Mouse (Mus musculus) cerebellum, adult 11 months (tissue): ENCODE results near the gene Vipr1.
A peak's percentile ranks its signal among the peaks of the same experiment; 100 is the strongest.

Experiments
- DNase-seq: peaks from one replicate; pipeline ENCODE4 v3.0.0; 2022

Gene Vipr1

GRCm38 (mm10) chr9:121635835-121636576 lies 6.5 kb upstream of the Vipr1 start:
- DNase-seq = no peak

GRCm38 (mm10) chr9:121639790-121640189 lies 2.7 kb upstream of the Vipr1 start:
- DNase-seq = peak; percentile 56

GRCm38 (mm10) chr9:121641235-121641915 lies 1.1 kb upstream of the Vipr1 start:
- DNase-seq = peak; percentile 35

GRCm38 (mm10) chr9:121642001-121642400 lies 515 bp upstream of the Vipr1 start, which contains the start of gene Lyzl4:
Lyzl4 (minus strand) TSS chr9:121642096.
- DNase-seq = peak; percentile 79

- no peak for DNase-seq
Observed at GRCm38 (mm10) chr9:121644855-121645254, 2.3 kb downstream of the Vipr1 start.

- DNase-seq = no peak
Observed at GRCm38 (mm10) chr9:121647026-121647425, 4.5 kb downstream of the Vipr1 start.

GRCm38 (mm10) chr9:121653668-121654067 lies 11.2 kb downstream of the Vipr1 start:
- no peak for DNase-seq

- DNase-seq = no peak
Observed at GRCm38 (mm10) chr9:121656322-121656721, 13.8 kb downstream of the Vipr1 start.

- no peak for DNase-seq
Observed at GRCm38 (mm10) chr9:121657143-121657542, 14.6 kb downstream of the Vipr1 start.

GRCm38 (mm10) chr9:121658248-121658647 lies 15.7 kb downstream of the Vipr1 start:
- no peak for DNase-seq

GRCm38 (mm10) chr9:121659791-121660190 lies 17.3 kb downstream of the Vipr1 start:
- no peak for DNase-seq

GRCm38 (mm10) chr9:121663467-121663866 lies 21.0 kb downstream of the Vipr1 start:
- DNase-seq = no peak

GRCm38 (mm10) chr9:121664104-121664503 lies 21.6 kb downstream of the Vipr1 start:
- DNase-seq = no peak

- no peak for DNase-seq
Observed at GRCm38 (mm10) chr9:121666957-121667630, 24.6 kb downstream of the Vipr1 start.

- no peak for DNase-seq
Observed at GRCm38 (mm10) chr9:121667822-121668221, 25.3 kb downstream of the Vipr1 start.

- no peak for DNase-seq
Observed at GRCm38 (mm10) chr9:121669348-121669791, 26.9 kb downstream of the Vipr1 start.

GRCm38 (mm10) chr9:121671300-121671699 lies 28.8 kb downstream of the Vipr1 start:
- DNase-seq = peak; percentile 48

GRCm38 (mm10) chr9:121672311-121672710 lies 29.8 kb downstream of the Vipr1 start:
- DNase-seq = no peak

- no peak for DNase-seq
Observed at GRCm38 (mm10) chr9:121673716-121674115, 31.2 kb downstream of the Vipr1 start.

- no peak for DNase-seq
Observed at GRCm38 (mm10) chr9:121675011-121675410, 32.5 kb downstream of the Vipr1 start.

- no peak for DNase-seq
Observed at GRCm38 (mm10) chr9:121675556-121675955, 33.0 kb downstream of the Vipr1 start.

GRCm38 (mm10) chr9:121677069-121677468 lies 34.6 kb downstream of the Vipr1 start:
- no peak for DNase-seq

GRCm38 (mm10) chr9:121677476-121677875 lies 35.0 kb downstream of the Vipr1 start:
- no peak for DNase-seq

GRCm38 (mm10) chr9:121679549-121679948 lies 37.0 kb downstream of the Vipr1 start:
- DNase-seq = peak; percentile 29
